Mouse (Mus musculus) large intestine, adult 2 months (tissue): ENCODE results near the gene Fgfr2. TPM values are rescaled to one million over a fixed set of nuclear protein-coding genes. Genes with fewer than 3 reads are reported as not detected.
A peak's percentile ranks its signal among the peaks of the same experiment; 100 is the strongest.

Source experiments
- DNase-seq: peaks from one replicate; pipeline ENCODE4 v3.0.0-alpha.2; 2012; ENCODE audit warnings: low read depth, low spot score
- WGBS: fragments of 180-500 bp; shearing (Covaris S2); methylation state at CpG from one replicate; pipeline ENCODE4 v1.1.7; 2018; 5-methylcytosine and 5-hydroxymethylcytosine counted together
- polyA plus RNA-seq: library from polyadenylated mRNA; depleted of rRNA; stranded (reverse); fragments of >200 nt; gene quantifications from 2 replicates; pipeline ENCODE4 v1.2.3, GENCODE M21; 2012

Fgfr2 gene
- polyA plus RNA-seq, 1 experiment, result 35.0 TPM

- no peak for DNase-seq
- 89% methylated on average over 2 of the region's 2 CpGs for WGBS
Measured at GRCm38 (mm10) chr7:132875391-132876086, 247.6 kb downstream of the Fgfr2 start.

- WGBS, result 92% methylated on average over 2 of the region's 2 CpGs
- no peak for DNase-seq
Measured at GRCm38 (mm10) chr7:132873043-132873442, 250.1 kb downstream of the Fgfr2 start.

DNA sequence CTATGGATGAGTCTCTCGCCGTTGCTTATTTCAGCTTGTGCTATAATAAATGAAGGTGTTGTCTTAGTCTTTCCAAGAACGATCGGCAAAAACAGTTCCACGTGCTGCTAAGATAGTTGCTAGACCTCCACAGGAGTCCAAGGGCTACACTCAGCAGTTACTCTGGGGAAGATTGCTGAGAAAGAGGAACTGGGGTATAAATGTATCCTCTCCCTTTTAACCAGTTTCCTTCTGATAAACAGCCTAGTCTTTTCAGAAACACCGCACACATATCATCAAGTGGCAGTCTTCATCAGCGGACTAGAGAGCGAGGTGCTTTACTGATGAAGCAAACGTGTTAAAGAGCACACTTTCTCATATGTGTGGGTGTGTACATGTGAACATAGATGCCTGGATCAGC, 256.8 kb downstream of the Fgfr2 start:
- DNase-seq, result no peak
- WGBS, result 89% methylated on average over 9 of the region's 9 CpGs

- DNase-seq, result peak; percentile 91
Measured at GRCm38 (mm10) chr7:132859042-132859958, 263.9 kb downstream of the Fgfr2 start, which contains the start of gene Abraxas2. TSS of gene Abraxas2 (plus strand) at chr7:132859225.

DNA sequence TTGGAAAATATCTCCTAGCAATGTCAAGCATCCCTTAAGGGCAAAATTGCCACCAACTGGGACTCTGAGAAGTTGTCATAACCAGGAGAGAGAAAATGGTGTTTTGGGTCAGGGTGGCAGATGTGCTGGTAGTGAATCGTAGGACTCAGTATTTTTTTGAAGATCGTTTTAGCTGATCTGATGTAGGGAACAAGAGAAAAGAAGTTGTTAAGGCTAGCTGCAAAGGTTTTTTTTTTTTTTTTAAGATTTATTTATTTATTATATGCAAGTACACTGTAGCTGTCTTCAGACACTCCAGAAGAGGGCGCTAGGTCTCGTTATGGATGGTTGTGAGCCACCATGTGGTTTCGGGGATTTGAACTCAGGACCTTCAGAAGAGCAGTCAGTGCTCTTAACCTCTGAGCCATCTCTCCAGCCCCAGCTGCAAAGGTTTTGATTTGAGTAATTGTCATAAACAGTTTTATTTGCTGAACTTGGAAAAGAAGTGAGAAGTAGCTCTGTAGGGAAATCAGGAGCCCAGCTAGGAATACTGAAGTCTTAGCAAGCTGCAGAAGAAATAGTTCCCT, 265.0 kb downstream of the Fgfr2 start:
- 69% methylated on average over 5 of the region's 5 CpGs for WGBS
- DNase-seq, result no peak

More at GRCm38 (mm10) chr7:132859042-132859958, 263.9 kb downstream of the Fgfr2 start, which contains the start of gene Abraxas2:
- under 1% methylated on average over 53 of the region's 53 CpGs for WGBS

DNA sequence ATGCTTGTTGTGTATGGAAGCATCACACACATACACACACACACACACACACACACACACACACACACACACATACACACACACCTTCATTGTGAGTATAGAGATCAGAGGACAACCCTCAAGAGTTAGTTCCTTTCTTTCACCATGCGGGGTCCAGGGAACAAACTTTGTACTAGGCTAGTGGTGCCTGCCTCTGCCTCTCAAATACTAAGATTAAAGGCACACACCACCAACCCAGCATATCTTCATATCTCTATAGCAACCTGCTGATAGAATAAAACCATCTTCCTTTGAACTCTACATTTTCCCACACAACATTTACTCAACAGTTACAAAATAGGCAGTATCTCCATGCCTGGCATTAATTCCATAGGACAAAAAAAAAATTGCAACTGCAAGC, 267.1 kb downstream of the Fgfr2 start:
- DNase-seq, result no peak
- 84% methylated on average over 1 of the region's 1 CpGs for WGBS

DNA sequence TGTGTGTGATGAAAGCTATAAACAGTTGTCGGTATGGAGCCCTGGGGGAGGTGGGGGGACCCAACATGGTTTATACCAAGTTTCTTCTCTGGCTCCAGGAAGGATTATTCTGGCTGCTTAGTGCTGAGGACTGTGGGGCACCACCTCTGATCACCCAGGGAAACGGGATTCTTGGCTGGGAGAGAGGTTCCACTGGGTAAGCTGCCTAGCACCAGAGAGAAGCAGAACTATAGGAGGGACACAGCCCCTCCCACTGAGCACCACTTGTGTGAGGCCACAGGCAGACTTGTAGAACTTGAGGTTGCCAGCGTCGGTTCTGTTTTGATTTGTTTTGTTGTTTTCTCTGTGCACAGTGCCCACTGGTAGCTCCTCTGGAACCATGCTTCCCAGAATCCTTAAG, 269.2 kb downstream of the Fgfr2 start:
- DNase-seq, result no peak
- WGBS, result 72% methylated on average over 4 of the region's 4 CpGs

- WGBS, result 82% methylated on average over 6 of the region's 6 CpGs
- DNase-seq, result no peak
Measured at GRCm38 (mm10) chr7:132853361-132853760, 269.8 kb downstream of the Fgfr2 start.

- peak; percentile 47 for DNase-seq
- WGBS, result under 1% methylated on average over 37 of the region's 37 CpGs
Measured at GRCm38 (mm10) chr7:132852173-132852844, 270.8 kb downstream of the Fgfr2 start, which contains the start of gene Eef1akmt2. TSS of gene Eef1akmt2 (minus strand) at chr7:132852673.

GRCm38 (mm10) chr7:132843152-132843551, 280.0 kb downstream of the Fgfr2 start:
- DNase-seq, result no peak
- 93% methylated on average over 3 of the region's 3 CpGs for WGBS

DNA sequence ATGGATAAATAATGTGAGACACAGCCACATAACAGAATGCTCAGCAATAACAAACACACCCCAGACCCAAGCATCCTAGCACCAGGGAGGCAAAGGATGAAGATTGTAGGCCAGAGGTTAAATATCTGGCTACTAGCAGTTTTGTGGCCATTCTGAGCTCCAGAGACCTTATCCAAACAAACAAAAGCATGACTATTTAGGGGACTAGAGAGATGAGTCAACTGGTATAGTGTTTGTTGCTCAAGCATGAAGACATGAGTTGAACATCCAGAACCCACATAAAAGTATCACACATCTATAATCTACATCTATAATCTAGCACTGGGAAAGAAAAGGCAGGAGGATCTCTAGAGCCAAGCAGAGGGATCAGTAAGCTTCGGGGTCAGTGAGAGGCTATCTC, 280.7 kb downstream of the Fgfr2 start:
- 94% methylated on average over 1 of the region's 1 CpGs for WGBS
- DNase-seq, result no peak

- DNase-seq, result no peak
- 89% methylated on average over 5 of the region's 5 CpGs for WGBS
Measured at GRCm38 (mm10) chr7:132841287-132841686, 281.9 kb downstream of the Fgfr2 start.

- 25% methylated on average over 4 of the region's 4 CpGs for WGBS
- no peak for DNase-seq
Measured at GRCm38 (mm10) chr7:132830955-132831354, 292.2 kb downstream of the Fgfr2 start.

DNA sequence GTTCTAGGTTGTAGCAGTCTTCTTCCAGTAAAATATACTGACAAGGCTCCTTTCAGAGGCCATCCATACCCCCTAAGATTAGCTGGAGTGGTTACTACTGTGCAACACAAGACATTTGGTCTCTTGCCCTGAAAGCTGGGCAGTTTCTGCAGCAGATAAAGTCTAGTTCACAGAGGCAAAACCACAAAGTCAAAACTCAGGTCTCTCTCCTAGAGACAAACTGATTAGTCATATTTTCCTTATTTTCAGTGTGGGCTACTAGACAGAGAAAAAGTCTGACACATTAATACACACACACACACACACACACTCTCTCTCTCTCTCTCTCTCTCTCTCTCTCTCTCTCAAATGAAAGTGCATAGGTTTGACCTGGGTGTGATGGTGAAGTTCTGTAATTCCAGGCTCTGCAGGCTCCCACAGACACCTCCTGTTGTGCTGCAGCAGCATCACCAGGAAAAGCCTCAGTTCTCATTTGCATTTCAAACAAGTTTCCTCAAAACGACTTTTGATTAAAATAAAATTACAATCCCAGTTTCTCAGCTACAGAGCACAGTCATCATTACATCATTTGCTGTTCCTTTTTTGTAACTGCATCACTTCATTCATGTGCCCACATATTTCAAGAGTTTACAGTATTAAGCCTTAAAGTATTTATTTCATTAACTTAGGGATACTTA, 298.7 kb downstream of the Fgfr2 start:
- 22% methylated on average over 1 of the region's 1 CpGs for WGBS
- no peak for DNase-seq

DNA sequence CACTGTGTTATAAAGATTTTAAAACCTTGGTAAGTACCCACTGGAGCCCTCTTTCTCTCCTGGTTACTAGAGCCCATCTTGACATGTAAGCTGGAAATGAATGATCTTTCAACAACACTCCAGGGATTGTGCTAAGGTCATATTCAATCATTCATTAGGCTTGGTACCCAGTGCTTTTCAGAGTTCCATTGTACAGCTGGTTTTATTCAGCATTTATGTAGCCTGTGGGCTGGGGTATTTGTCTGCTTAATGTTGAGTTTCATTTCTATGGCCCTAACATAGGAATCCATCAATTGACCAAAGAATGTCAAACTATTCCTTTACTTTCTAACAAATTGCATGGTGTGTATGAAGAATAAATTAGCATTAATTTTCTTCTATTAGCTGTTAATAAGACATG, 299.3 kb downstream of the Fgfr2 start:
- DNase-seq, result no peak

DNA sequence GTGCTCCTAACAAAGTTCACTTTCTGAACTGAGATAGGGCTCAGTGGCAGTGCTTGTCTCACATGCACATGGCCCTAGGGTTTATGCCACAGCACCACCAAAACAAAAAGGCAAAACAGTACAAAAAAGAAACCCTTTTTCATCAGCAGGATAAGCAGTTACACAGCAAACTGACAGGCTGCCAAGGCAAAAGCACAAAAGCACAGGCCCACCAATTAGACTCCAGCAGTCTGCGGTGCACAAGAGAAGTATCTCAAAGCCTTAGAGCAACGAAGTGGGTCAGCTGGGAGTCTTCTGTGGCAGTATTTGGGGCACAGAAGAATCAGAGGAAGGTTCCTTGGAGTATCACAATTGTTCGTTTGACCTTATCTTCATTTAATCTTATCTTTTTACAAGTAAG, 302.5 kb downstream of the Fgfr2 start:
- 78% methylated on average over 3 of the region's 3 CpGs for WGBS
- DNase-seq, result no peak

DNA sequence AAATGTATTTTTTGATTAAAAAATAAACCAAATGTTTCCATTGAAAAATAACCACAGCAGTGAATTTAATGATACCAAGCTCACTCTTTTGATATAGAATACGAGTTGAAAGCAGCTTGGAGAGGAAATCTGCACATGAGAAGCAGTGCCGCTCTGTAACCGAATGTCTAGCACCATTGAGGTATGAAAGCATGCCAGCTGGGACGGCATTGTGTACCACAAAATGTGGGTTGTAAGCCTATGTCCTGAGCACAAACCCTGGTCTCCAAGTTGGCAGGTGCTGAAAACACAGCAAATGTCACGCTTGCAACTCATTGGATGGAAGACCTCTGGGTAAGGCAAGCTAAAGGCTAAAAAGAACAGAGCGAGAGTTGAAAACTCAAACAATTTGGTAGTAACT, 306.1 kb downstream of the Fgfr2 start:
- no peak for DNase-seq
- WGBS, result 99% methylated on average over 6 of the region's 6 CpGs

- 89% methylated on average over 2 of the region's 2 CpGs for WGBS
- DNase-seq, result no peak
Measured at GRCm38 (mm10) chr7:132816528-132816927, 306.6 kb downstream of the Fgfr2 start.

- DNase-seq, result no peak
- 88% methylated on average over 5 of the region's 5 CpGs for WGBS
Measured at GRCm38 (mm10) chr7:132815081-132815480, 308.1 kb downstream of the Fgfr2 start.
